Mouse (Mus musculus) spleen, postnatal 4 days (tissue): ENCODE measurements around the gene Lrrc73.

ENCODE experiments used
- DNase-seq, 2 experiments: peaks; one replicate each; pipeline ENCODE4 v3.0.0; 2022; ENCODE audit warnings: low spot score in 2 of 2

Gene Lrrc73

DNA sequence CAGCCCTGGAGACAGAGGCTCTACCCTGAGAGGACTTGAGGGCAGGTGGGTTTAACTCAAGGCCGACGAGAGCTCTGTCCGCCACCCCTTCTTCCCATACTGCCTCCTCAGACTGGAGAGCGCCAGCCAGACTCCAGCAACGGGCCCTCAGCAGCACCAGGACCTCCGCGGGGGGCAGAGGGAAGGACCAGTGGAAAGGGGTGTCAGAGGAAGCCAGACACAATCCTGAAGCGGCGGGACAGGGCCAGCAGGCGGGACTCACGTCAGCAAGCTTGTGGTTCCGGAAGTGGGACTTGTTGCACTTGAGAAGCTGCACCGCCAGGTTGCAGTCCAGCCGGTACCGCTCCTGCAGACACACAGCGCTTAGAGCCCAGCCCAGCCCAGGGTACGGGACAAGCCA, 6.3 kb downstream of the Lrrc73 start:
- DNase-seq = no peak

GRCm38 (mm10) chr17:46262201-46262694, 8.9 kb downstream of the Lrrc73 start:
- no peak for DNase-seq

DNA sequence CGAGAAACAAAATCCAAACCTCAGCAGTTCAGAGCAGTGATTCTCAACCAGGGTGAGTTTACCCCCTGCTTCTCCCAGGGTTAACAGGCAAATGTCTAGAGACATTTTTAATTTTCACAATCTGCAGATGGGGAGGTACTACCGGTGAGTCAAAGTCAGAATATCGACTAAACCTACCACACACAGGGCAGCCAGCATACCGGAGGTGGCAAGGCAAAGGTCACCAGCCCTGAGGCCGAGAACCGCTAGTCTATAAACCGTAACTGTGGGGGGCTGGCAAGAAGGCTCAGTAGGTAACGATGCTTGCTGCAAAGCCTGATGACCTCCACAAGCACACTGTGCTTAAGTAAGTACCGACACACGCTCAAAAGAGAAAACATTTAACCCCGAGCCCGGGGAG, 12.2 kb downstream of the Lrrc73 start:
- DNase-seq = no peak

DNA sequence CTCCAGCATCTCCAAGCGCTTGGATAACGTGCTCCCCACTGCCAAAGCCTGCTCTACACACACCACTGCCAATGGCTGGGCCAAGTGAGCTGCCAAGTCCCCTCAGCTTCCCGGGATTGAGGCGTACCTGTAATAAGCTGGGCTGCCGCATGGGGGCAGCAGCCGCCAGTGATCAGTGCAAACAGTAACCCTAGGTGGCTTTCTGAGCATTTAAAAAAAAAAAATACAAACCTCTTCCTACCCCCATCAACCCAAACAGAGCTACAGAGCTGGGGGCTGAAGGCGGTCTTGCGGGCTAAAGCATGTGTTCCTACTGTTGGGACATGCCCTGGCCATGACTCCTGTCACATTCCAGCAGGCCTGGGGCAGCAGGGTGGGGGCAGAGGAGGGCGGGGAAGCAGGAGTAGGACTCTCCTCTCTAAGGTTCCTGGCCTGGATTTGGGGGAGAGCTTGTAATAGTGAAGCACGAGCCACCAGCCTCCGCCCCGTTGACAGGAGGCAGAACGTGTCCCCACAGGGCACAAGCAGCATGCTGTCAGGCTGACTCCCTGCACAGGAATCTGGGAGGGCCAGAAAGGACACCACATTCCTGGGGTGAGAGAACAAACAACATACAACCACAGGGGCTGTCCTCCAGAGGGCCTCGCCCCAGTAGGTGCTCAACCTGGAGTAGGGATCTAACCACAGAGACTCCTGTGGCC, 12.7 kb downstream of the Lrrc73 start:
- peak; percentile 72 to 88 for DNase-seq

- no peak for DNase-seq
Observed at GRCm38 (mm10) chr17:46266986-46267385, 13.7 kb downstream of the Lrrc73 start.

- no peak for DNase-seq
Observed at GRCm38 (mm10) chr17:46267511-46267910, 14.2 kb downstream of the Lrrc73 start.

GRCm38 (mm10) chr17:46268026-46268720, 14.8 kb downstream of the Lrrc73 start:
- no peak for DNase-seq

GRCm38 (mm10) chr17:46269771-46270534, 16.6 kb downstream of the Lrrc73 start:
- DNase-seq = no peak

DNA sequence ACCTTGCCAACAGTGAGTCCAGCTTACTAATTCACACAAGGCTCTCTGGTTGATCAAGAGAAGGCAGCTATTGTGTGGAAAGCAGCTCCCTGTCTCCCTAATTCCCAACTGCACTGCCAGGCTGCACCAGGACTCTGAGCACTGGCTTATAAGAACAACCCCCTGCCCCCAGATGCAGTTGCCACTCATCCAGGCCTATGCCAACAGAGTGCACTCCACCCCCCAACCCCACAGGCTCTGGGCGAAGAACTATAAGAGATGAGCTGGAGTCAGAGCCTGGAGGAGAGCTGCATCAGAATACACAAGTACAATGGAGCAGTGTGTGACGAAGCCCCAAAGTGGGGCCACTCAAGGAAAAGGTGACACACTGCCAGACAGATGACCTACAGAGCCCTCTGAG, 18.7 kb downstream of the Lrrc73 start:
- no peak for DNase-seq

- no peak for DNase-seq
Observed at GRCm38 (mm10) chr17:46272675-46273074, 19.3 kb downstream of the Lrrc73 start.

DNA sequence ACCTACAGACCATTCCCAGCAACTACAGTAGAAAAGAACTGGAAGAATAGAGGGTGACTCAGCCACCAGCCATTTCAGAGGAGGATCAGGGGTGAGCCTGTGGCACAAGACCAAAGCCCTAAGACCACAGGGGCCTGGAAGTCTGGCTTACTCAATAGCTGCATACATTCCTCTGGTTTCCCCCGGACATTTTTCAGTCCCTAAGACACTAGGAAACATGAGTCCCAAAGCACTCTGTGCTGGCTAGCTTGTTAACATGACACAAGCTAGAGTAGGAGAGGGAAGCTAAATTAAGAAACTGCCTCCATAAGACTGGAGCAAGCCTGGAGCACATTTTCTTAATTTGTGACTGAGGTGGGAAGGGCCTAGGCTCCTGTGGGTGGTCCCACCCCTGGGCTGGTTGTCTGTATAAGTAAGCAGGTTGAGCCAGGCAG, 20.5 kb downstream of the Lrrc73 start:
- no peak for DNase-seq

- no peak for DNase-seq
Observed at GRCm38 (mm10) chr17:46274465-46274864, 21.1 kb downstream of the Lrrc73 start.

DNA sequence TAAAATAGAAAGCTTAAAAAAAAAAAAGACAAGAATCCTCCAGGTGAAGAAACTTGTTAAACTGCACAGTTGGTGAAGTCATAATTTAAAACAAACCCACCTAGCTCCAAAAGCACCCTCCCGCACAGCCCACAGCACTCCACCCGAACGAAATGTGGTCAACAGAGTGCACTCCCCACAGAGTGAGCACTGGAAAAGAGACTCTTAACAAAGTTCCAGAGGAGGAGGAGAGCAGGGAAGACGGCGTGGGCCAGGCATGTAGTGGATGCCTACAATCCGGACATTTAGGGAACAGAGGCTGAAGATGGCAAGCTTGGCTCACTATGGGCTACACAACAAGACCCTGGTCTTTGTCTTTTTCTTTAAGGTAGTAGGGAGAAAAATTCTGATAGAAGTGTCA, 21.7 kb downstream of the Lrrc73 start:
- DNase-seq = no peak

- no peak for DNase-seq
Observed at GRCm38 (mm10) chr17:46275506-46275905, 22.2 kb downstream of the Lrrc73 start.

DNA sequence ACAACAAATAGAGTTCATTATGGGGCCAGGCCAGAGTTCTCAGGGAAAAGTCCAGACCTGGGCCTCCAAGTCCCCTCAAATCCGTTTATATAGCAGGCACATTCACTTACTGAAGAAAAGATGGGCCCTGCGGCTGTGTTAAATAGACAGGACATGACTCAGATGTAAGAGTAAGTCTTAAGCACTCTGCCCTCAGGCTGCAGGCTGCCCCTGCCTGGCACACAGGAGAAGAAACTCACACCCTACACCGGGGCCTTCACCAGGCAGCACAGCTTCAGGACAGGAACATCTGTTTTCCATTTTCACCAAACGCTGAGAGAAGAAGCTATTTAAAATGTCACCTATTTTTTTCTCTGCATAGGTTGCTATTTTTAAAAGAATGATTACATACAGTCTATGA, 24.3 kb downstream of the Lrrc73 start:
- no peak for DNase-seq

GRCm38 (mm10) chr17:46278011-46278765, 24.9 kb downstream of the Lrrc73 start:
- no peak for DNase-seq

DNA sequence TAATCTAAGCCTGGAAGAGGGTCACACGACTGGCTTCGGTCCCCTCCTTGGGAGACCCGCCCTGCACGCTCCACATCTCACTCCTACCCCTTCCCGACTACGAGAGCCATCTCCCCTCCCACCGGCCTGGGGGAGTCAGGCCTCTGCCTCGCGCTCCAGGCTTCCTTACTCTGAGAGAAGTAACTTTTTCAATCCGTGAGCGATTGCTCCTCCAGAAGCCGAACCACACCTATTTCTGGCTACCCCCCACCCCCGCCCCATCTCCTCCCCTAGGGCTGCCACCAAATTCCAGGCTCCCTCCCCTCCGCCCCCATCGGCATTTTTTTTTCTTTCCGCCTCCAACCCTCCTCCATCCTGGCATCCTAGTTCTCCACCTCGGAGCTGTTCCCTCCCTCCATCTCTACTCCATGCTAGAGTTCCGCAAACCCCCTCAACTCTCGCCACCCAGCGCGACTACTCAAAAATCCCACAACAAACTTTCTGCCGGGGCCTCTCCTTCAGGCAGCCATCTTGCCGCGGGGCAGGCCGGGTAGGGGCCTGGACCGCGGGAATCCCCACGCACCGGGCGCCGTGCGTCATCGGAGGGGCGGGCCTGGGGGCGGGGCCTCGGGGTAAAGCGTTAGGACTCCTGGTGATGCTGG, 29.3 kb downstream of the Lrrc73 start, which contains the start of gene Tjap1:
Gene Tjap1 (minus strand): TSS at position 544 of the 641 bp plus-strand sequence.
- peak; percentile 82 to 92 for DNase-seq

DNA sequence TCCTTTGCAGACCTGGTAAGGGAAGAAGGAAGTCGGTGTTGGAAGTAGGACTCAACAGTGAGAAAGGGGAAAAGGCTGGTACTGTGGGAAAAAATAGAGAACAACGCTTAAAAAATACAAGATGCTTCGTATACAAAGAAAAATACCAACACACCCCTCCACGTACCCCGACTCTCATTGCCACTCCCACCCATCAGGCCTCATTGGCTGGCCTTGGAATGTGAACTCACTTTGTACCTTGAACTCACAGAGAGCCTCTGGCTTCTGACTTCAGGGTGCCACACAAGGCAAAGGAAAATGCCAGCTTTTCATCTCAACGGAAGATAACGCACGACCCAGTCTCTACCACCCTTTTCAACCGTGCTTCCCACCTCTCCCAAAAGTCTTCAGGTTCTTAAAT, 29.8 kb downstream of the Lrrc73 start:
- DNase-seq = no peak

DNA sequence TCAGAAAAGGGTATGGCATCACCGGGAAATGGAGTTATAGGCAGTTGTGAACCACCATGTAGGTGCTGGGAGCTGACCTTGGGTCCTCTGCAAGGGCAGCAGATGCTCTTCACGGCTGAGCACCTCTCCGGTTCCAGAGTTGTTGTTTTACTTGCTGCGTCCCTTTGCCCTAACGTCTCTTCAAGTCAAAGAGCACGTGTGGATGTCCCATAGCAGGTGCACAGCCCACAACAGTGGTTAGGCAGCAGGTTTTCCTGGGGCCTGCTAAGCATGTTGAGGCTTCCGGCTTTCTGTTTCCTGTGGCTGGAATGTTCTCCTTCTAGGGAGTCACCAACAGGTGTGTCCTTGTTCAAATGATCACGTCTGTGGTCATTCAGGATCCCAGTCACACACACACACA, 30.6 kb downstream of the Lrrc73 start:
- DNase-seq = no peak

GRCm38 (mm10) chr17:46284653-46285052, 31.3 kb downstream of the Lrrc73 start:
- no peak for DNase-seq

DNA sequence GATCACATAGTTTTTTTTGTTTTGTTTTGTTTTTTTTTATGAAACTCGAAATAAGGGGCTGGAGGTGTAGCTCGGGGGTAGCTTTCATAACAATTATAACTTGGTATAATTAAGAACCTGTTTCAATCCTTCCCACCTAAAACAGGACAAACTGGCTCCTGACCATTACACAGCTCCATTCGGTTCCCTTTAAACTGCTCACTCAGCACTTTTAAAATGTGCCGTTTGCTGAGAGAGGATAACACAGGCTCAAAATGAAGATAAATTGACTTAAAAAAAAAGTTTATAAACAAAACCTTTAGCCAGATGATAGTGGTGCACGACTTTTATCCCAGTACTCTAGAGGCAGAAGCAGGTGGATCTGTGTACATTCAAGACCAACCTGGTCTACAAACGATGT, 32.1 kb downstream of the Lrrc73 start:
- DNase-seq = no peak
